Mouse (Mus musculus): ENCODE results near the gene Wdr72. TPM values are rescaled to one million over a fixed set of nuclear protein-coding genes. Genes with fewer than 3 reads are reported as not detected.

Gene Wdr72
- total RNA-seq (2021) = 1 to 10 TPM in 1 of 2 experiments, under 1 TPM in 1; 0.78 to 1.2 TPM
- long read RNA-seq, experiment 1, full-length matches to known transcripts = 1 of 2 reads
- long read RNA-seq, experiment 1, partial matches to known transcripts = 1 of 2 reads
- long read RNA-seq, experiment 1, other reads (novel, unspliced or antisense) = 0 of 2 reads
- long read RNA-seq, experiment 2, full-length matches to known transcripts = 1 of 2 reads
- long read RNA-seq, experiment 2, partial matches to known transcripts = 0 of 2 reads
- long read RNA-seq, experiment 2, other reads (novel, unspliced or antisense) = 1 of 2 reads

DNA sequence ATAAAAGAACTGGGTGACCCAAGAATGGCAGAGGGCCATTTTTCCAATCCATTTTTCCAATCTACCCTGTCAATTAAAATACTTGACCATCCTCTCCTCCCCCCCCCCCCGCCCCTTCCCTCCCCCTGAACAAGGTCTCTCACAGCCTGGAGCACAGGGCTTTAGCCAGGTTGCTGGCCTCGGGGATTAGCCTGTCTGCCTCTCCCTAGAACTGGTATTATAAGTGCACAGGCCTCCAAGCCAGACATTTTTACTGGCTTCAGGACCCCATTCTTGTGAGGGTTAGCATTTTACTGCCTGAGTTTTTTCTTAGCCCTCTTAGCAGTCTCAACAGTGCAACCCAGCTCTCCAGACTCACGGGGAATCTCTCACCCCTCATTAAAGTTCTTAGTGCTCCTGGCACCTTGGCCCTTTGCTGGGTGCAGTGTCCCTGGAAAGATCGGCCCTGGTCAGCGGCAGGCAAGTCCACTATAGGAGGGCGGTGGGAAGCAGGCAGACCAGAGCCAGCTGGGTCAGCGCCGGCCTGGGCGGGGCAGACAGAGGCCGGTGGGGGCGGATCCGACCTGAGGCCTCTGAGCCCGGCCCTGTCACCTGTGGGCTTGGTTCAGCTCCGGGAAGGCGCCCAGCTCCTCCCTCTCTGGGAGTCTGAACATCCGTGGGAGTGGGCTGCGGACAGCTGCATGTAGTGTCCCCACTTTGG lies at the start of gene Wdr72:
Gene Wdr72 (plus strand): TSS at position 596 of the 700 bp plus-strand sequence.
- peak; percentile 9 to 12 for DNase-seq
- intact Hi-C loops (cut with DNase I) = no loop called here

DNA sequence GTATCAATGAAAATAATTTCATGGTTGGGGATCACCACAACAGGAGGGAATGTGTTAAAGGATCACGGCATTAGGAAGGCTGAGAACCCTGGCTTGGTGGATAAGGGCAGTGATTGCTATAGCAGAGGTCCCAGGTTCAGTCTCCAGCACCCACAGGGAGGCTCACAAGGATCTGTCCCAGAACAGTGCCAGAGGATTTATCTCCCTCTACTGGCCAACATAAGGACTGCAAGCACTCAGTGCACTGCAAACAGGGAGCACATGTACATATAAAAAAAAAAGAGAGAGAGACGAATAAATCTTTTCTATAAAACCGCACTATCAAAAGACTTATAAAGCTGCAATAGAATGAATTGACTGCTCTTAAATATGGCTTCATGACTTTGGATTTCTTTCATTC lies 43.9 kb upstream of the Wdr72 start:
- intact Hi-C loops (cut with DNase I) = no loop called here
- DNase-seq = peak in 1 of 2 experiments; percentile 12

DNA sequence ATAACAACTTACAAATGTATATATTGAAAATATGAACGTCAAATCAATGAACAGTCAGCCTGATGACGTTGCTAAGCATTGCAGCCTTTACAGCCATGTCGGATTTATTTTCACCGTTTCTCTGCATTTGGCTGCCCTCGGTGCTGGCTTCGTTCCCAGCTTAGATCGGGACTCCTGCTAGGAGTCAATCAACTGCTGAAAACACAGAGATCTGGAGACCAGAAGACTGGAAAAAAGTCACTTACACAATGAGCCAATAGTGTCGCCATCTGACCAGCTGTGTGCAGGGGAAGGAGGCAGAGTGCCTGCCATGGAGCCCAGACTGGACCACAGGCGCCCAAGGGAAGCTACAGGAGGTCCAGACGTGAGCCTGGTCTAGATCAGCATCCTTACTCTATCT lies 43.4 kb upstream of the Wdr72 start:
- intact Hi-C loops (cut with DNase I) = no loop called here
- DNase-seq = no peak

DNA sequence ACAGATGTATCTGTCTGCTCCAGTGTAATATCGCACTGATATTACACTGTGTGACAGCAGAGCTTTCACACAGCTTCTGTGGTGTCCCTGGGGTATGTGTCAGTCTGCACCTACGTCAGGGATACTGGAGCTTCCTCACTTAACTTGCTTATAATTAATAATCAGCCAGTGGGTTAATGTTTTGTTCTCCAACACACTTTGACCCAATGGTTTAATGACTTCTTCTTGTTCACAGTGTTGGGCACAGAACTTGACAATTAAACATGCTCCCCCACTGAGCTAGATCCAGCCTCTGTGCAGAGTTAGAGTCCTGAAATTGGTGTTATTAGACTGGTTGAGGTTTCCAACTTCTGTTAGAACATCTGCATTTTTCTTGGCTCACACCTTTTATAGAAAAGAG lies 34.2 kb upstream of the Wdr72 start:
- no peak for DNase-seq
- intact Hi-C loops (cut with DNase I) = no loop called here

DNA sequence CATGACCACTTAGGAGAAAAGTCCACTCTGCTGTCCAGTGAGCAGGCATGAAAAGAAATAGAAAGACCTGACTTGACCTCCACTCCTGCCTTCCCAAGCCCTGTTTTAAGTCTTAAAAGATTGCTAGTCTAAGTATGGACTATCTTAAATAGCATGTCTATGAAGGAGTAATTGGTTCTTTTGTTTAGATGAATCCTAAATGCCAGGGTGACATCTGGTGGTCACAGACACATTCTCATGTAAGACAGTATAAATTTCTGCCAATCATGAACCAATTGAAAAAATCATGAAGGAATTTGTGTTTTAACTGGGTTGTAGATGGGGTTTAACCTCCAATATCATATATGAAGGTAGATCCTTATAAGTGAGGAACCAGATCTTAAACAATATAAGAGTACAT lies 31.7 kb upstream of the Wdr72 start:
- intact Hi-C loops (cut with DNase I) = loop anchor here (2.0 kb wide), 1 partner anchor 916 kb away; no protein-coding TSS in a partner anchor

DNA sequence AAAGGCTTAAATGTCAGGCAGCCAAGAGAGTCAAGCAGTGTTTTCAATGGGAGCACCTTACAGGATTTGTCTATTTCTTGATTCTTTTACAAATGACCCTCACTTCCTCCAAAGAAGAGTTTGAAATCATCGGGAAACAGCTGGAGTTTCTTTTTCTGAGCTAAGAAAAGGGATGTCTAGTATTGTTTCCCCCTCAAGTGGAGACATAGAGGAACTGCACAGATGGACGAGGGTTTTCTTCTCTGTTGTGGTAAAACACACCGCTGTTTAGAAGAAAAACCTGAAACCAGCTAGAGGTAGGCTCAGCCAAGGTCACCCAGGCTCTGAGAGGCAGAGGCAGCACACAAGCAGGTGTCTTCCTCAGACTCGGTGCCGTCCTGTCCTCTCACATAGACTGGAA lies 29.9 kb upstream of the Wdr72 start:
- DNase-seq = peak in 1 of 2 experiments; percentile 1
- intact Hi-C loops (cut with DNase I) = no loop called here

More for the DNA sequence above, 31.7 kb upstream of the Wdr72 start:
- DNase-seq = no peak

DNA sequence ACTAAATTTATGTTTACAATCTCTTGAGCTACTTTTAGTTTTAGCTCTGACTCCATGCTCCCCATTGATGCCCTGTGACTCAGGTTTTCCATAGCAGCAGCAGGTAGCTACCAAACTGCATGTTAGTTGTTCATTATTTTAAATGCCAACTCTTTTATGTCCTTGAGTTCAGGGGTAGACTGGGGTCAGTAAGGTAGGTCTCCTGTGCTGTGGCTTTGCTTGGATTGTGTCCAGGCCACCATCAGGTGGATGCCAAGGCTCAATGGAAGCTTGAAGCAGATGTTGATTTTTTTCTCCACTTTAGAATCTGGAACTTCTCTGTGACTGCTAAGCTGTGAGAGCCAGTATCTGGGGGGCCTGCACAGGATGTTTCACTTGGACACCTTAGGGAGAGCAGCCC lies 8.6 kb upstream of the Wdr72 start:
- intact Hi-C loops (cut with DNase I) = no loop called here
- no peak for DNase-seq

DNA sequence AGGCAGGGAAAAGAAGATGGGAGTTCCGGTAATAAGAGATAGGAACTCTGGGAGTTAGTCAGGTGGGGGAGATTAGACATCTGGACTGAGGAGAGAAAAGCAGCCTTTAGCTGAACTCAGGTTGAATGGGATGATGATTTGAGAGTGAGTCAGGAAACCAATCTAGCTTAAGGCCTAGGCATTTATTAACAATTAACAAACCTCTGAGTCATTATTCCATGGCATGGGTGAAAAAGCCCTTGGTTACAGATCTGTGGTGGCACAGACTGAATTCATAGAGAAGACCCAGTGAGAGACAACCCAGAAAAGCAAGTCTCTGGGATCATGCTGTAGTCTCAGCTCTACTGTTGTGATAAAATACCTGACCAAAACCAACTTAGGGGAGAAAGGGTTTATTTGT lies 7.5 kb upstream of the Wdr72 start:
- intact Hi-C loops (cut with DNase I) = no loop called here
- DNase-seq = no peak

DNA sequence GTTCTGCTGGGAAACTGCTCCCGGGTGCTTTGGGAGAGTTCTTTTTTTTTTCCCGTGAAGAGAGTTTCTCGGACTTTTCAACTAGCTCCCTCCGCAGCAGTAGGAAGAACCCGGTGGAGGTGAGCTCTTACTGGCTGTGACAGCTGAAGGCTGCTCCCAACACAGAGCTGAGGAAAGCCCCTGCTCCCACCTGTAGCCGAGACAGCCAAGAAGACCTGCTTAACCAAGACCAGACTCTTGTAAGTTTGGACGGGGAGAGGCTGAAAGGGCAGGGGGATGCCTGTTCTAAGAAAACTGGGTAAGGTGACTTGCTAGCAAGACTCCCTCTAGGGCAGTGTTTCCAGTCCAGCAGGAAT lies 283 bp downstream of the Wdr72 start:
- no peak for DNase-seq
- intact Hi-C loops (cut with DNase I) = no loop called here

DNA sequence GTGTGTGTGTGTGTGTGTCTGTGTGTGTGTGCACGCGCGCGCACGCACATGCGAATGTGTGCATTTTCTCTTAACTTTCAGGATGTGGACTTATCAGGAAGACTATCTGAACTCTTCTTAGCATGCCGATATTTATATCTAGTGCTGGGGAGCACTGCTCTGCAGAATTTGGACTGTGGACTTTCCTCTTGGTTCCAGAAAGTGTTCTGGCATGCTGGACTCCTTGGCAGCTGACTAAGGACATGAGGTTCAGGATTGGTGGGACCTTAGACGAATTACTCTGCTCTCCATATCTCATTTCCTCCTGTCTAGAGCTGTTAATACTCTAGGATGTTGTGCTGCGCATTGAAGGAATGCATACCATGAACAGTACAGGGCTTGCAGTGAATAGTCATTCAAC lies 2.4 kb downstream of the Wdr72 start:
- intact Hi-C loops (cut with DNase I) = no loop called here
- DNase-seq = no peak

DNA sequence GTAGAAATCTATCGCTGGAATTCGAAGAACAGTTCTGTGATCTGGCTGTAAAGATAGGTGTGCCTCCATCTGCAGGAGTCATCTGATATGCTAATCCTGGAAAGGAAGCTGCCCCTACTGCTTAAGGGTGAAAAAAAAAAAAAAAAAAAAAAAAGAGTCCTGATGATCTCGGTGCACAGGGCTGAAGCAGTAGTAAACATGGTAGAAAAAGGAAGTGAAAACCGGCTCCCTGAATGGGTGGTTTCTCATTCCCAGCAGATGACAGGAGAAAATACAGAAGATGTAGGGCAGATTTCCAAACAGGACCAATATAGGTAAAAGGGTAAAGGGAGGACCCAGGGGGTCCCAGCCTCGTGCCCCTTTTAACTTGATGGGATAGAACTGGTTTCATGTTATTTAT lies 16.1 kb downstream of the Wdr72 start:
- no peak for DNase-seq
- intact Hi-C loops (cut with DNase I) = no loop called here

DNA sequence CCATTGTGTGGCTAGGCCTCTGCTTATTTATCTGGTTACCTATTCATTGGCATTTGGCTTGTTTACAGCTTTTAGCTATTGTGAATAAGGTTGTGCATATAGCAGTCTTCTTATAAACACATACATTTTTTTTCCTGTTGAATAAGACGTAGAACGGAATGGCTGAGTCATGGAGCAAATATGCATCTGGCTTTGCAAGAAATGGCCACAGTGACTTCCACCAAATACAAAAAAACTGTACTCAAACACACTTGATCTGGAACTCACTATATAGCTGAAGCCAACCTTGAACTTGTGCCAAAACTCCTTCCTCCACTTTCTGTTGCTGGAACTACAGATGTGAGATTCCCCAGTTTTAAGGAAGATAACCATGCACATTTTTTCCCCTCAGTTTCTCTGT lies 23.9 kb downstream of the Wdr72 start:
- intact Hi-C loops (cut with DNase I) = no loop called here
- no peak for DNase-seq

DNA sequence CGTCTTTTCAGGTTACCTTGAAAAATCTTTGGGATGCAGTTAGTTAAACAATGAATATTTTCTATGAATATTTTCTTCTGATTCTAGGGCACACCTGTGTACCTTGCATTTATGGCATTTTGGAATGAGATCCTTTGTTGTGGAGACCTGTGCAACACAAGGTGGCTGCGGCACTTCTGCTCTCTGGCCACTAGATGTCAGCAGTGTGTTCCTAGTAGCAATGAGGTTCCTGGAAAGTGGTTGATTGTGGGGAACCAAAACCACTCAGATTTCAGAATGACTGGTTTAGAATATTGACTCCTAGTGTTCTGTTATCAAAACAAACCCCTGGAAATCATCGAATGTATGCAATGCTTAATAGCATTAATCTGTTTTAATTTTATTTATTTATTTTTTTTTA lies 31.7 kb downstream of the Wdr72 start:
- intact Hi-C loops (cut with DNase I) = loop anchor here (5.0 to 10.0 kb wide), 2 partner anchors 143 to 725 kb away; no protein-coding TSS in a partner anchor
- DNase-seq = peak; percentile 37 to 74

DNA sequence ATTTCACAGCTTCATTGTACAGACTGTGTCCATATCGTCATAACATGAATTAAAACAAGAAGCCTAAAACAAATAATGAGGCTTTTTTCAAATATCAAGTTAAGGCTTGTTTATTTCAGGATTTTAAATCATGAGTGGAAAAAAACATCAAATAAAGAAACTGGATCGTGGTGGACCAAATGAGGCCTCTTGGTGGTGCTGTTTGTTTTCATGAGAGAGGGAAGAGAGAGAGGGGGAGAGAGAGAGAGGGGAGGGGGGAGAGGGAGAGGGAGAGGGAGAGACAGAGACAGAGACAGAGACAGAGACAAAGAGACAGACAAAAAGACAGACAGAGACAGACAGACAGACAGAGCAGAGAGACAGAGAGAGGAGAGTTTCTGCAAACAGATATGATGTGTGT lies 32.5 kb downstream of the Wdr72 start:
- intact Hi-C loops (cut with DNase I) = loop anchor here (5.0 to 10.0 kb wide), 2 partner anchors 142 to 725 kb away; no protein-coding TSS in a partner anchor
- DNase-seq = no peak

DNA sequence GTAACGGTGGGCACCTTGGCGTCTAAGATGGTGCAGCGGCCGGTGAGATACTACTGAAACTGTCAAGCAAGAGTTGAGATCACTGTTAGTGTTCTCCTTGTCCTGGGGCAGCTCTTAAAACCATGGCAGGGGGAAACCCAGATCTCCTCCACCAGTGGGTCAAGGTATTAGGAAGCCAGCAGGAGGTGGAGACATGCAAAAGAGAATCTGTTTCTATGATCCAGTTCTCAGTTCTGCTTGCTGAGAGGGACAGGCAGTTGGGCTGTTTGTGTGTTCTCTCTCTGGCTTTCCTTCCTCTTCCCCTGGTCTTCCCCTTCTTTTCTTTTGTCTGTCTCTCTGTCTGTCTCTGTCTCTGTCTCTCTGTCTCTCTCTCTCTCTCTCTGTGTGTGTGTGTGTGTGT lies 35.0 kb downstream of the Wdr72 start:
- no peak for DNase-seq
- intact Hi-C loops (cut with DNase I) = loop anchor here (10.0 kb wide), 1 partner anchor 140 kb away; no protein-coding TSS in a partner anchor

DNA sequence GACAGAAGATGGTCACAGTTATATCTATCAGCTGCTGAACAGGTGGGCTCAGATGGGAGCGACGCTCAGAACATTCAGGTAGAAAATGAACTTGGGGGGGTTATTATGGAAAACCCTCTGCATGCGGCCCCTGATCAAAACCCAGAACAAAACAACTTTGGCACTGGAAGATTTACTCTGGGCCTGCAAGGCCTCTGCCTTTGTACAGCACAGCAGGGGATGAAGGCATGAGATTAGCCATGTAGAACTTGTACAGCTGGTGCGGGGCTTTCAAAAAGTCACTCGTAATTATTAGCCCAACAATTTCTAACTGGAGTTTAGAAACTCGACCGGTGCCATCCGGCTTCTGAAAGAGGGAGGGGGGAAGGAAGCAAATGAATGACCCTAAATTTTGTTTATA lies 38.1 kb downstream of the Wdr72 start:
- DNase-seq = no peak
- intact Hi-C loops (cut with DNase I) = loop anchor here (10.0 kb wide), 1 partner anchor 136 kb away; no protein-coding TSS in a partner anchor

DNA sequence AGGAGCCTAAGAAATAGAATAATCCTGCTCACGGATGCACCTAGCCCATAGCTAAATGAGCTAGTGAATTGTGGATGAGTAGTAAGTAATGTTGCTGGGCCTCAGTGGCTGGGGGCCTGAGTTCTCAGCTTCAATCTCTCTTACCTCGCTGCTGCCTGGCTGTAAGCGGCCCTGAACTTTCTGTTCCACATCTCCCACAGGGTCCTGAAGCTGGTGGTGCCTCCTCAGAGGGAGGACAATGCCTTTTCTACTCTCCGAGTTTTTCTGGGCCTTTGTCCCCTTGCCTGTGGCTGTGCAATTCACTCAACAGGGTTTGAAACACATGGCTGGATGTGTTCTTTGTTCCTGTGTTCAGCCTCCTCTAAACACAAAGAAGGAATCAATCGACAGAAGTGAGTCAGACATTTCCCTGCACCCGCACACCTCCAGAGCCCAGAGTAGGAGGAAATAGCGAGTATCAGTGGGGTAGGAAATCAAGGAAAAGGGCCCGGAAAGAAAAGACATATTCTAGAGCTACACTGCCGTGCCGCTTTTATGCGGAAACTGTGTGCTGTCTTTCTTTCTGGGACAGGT lies 50.3 kb downstream of the Wdr72 start:
- intact Hi-C loops (cut with DNase I) = no loop called here
- no peak for DNase-seq

DNA sequence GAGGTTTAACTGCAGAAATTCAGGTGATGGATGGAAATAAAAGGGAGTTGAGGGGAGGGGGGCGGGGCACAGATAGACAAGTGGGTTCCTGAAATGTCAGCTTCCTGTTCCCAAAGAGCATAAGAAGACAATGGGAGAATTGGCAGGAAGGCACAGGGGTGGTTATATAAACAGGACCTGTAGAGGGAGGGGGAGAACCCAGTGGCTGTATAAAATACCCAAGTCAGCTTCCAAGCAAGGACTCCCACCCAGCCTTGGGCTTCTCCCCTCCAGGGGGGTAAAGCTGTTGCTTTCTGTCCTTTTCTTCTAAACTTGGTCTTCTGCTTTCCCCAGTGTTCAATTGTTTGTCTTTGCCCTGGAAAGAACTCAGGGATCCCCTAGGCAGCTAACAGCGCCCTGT lies 55.5 kb downstream of the Wdr72 start:
- DNase-seq = no peak
- intact Hi-C loops (cut with DNase I) = no loop called here

DNA sequence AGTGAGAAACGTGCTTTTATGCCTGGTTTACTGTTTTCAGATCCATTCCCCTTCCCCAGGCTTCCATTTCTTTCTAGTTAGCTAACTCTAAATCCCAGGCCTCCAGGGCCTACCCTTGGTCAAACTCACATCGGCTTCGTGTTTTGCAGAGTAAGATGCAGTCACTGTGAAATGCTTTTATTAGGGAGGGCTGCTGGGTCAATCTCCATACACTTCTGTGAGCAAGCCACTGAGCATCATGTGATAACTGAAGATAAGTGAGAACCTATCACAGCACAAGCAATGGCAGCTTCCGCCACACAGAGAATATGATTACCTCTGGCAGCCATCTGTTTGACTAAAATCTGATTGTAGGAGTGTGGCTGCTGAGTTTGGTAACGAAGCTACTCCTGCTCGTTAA lies 59.7 kb downstream of the Wdr72 start:
- intact Hi-C loops (cut with DNase I) = no loop called here
- DNase-seq = no peak

DNA sequence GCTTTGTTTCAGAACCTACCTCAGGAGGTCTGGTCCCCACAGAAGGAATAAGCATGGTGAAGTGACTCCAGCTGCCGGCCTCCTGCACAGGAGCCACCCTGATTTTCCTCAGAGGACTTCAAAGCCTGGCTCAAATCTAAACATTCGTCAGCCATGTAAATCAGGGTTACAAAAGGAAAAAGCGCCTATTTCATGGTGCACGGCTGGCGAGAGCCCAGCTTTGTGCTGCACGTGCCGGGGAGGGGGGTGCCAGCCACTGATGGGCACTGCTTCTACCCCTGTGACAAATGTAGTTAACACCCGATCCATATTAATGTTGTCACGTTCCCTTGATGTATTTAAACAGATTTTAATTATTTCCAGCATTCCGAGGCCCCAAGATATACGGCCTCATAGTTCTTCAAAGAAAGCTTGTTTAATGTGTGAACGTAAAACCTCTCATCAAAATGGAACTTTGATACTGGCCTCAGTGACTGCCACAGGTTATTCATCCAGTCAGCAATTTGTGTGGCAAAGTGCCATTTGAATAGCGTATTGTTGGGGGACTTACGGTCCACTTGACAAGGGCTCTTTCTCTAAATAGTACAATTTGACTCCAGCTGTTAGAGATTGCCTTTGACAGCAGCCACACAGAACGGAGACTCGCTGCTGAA lies 76.7 kb downstream of the Wdr72 start:
- intact Hi-C loops (cut with DNase I) = no loop called here
- DNase-seq = no peak

DNA sequence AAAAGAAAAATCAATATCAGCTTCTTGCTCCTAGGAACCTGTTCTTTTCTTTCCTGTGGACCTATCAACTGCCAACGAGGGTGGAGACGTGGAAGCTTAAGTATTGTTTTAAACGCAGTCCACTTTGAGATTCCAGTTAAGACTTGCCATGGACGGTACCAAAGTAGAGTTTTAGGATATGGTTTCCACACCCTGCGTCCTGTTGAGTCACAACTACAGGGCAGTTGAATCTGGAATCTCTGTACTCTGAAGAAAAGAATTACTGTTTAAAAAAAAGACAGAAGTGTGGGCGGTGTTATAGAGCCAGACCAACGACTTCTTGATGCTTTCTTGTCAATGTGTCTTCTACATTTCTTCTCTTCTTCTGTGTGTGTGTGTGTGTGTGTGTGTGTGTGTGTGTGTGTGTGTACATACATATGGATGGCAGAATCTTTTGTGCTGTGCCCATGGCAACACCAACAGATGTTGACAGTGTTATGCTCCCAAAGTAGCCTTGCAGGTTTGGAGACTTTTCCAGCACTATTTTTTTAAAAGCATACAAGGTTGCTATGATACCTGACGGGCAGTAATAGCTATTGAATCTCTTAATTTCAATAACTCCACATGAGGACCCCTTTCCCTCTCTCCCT lies 77.4 kb downstream of the Wdr72 start:
- DNase-seq = no peak
- intact Hi-C loops (cut with DNase I) = no loop called here
